Mouse (Mus musculus) heart, postnatal 0 days (tissue): ENCODE results near the gene Ccdc154.

Experiments
- CTCF ChIP-seq: IDR thresholded peaks from 2 replicates; pipeline ENCODE4 v1.5.1; 2016; ENCODE audit warnings: antibody characterized with exemption, control low read depth, low read depth
- EP300 ChIP-seq: IDR thresholded peaks from 2 replicates; pipeline ENCODE4 v1.6.1; 2016; ENCODE audit warnings: antibody characterized with exemption, low read depth

DNA sequence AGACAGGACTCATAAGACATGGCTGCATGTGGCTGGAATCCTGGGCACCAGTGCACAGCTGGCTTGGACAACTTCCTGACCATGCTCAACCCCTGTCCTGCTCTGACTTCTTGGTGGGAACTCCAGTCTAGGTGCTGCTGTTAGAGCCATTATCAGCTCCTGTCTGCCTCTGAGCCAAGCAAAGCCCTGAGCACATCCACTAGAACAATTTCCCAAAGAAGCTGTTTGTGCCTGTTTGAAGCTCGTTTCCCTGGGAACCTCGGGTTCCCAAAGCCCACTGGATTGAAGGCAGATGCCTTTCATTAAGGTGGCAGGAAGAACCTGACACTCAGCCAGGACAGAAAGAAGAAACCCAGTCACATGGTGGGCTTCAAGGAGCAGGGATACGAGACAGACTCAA lies 41.9 kb upstream of the Ccdc154 start, which contains the start of gene Ptx4:
- TF ChIP-seq CTCF (no peak), EP300 (no peak)
